Comparison of ENCODE assay signal across 25 mouse cellular contexts in genomic region chr10:39242398-39242797, GRCm38 (mm10).
"Had no signal": no experiment of that assay in that cellular context is flagged by ENCODE, and none has a peak within 500 bp of the region (broad histone marks: within the 10 kb centered on the region; RNA-seq: fewer than 3 reads in every experiment).

No protein-coding gene starts in this region.

- DNase-seq: forebrain, postnatal 0 days; gastrocnemius, postnatal 14 days; gastrocnemius, postnatal 36 days; heart, adult 18-20 months; heart, postnatal 10 days; heart, postnatal 36 days; kidney, adult 11 months; kidney, adult 2 months; kidney, adult 9 months; kidney, postnatal 10 days; kidney, postnatal 36 days; layer of hippocampus, adult 9-11 months; layer of hippocampus, postnatal 36 days; left cerebral cortex, postnatal 4 days had no signal

- H3K4me1 ChIP-seq: liver, embryonic 12.5 days had no signal

- ATAC-seq: forebrain, postnatal 0 days; hindbrain, postnatal 0 days; intestine, embryonic 16.5 days; liver, embryonic 12.5 days had no signal

- H3K27ac ChIP-seq: heart, embryonic 10.5 days; hindbrain, embryonic 13.5 days; hindbrain, embryonic 15.5 days; hindbrain, postnatal 0 days; kidney, embryonic 15.5 days; limb, embryonic 13.5 days; limb, embryonic 15.5 days; liver, embryonic 12.5 days; liver, embryonic 14.5 days had no signal

- H3K4me3 ChIP-seq: heart, embryonic 10.5 days; heart, embryonic 12.5 days; hindbrain, embryonic 13.5 days; hindbrain, embryonic 15.5 days; kidney, embryonic 15.5 days; limb, embryonic 13.5 days; limb, embryonic 15.5 days; liver, embryonic 12.5 days had no signal

- H3K36me3 ChIP-seq: heart, embryonic 10.5 days; heart, embryonic 12.5 days; hindbrain, embryonic 13.5 days; hindbrain, embryonic 15.5 days; kidney, embryonic 15.5 days; limb, embryonic 13.5 days; limb, embryonic 15.5 days; liver, embryonic 12.5 days had no signal

- H3K27me3 ChIP-seq: heart, embryonic 12.5 days; hindbrain, embryonic 13.5 days; hindbrain, embryonic 15.5 days; kidney, embryonic 15.5 days; limb, embryonic 13.5 days; limb, embryonic 15.5 days; liver, embryonic 12.5 days had no signal

- H3K9ac ChIP-seq: forebrain, postnatal 0 days; heart, embryonic 12.5 days; hindbrain, embryonic 13.5 days; hindbrain, embryonic 15.5 days; kidney, embryonic 15.5 days; limb, embryonic 13.5 days; limb, embryonic 15.5 days; liver, embryonic 12.5 days; liver, embryonic 14.5 days had no signal

- H3K4me2 ChIP-seq: heart, embryonic 12.5 days; hindbrain, embryonic 13.5 days; hindbrain, embryonic 15.5 days; kidney, embryonic 15.5 days; limb, embryonic 13.5 days; limb, embryonic 15.5 days; liver, embryonic 12.5 days had no signal

- H3K9me3 ChIP-seq: heart, embryonic 10.5 days; heart, embryonic 12.5 days; hindbrain, embryonic 13.5 days; hindbrain, embryonic 15.5 days; kidney, embryonic 15.5 days; limb, embryonic 13.5 days; limb, embryonic 15.5 days; liver, embryonic 12.5 days had no signal
